Mouse (Mus musculus): ENCODE results near the gene Mical1. TPM values are rescaled to one million over a fixed set of nuclear protein-coding genes. Genes with fewer than 3 reads are reported as not detected.
A peak's percentile ranks its signal among the peaks of the same experiment; 100 is the strongest.

Gene Mical1
- total and polyA plus RNA-seq, 3 experiments, result 26.7 to 48.6 (median 34.6) TPM

DNA sequence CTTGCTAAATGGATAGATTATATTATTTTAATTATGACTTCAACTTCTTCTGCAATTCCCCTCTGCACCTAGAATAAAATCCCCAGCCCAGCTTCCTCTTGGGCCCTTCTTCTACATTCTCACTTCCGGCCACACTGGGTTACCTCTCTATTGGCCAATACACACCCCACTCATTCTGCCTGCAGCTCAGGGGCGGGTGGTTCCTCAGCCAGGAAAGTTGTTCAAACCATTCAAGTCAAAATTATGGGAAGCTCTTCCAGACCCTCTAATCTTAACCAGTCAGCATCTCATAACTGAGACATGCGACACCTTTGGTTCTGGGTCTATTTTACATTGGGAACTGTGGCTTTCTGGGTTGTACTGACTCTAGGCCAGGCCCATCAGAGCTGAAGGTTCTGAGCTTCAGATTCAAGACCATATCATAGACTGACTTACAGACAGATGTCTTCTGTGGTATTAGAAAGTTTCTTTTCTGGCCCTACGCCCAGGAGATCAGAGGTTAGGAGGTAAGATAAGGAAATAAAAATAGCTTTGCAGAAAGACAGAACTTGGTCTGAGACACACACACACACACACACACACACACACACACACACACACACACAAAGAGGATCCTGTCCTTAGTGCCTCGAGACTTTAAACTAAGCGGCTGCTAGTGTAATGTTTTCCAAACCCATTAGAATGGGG, 2.2 kb upstream of the Mical1 start:
- no peaks in the 10 kb centered on the region for H3K27me3 ChIP-seq (ENCODE audit: insufficient read depth, low read length)
- H3K4me3 ChIP-seq (ENCODE audit: low read depth, low read length), result no peak overlapping the region
- DNase-seq (ENCODE audit: low spot score) (peak; percentile 70), ATAC-seq (ENCODE audit: extremely low read depth, insufficient number of reproducible peaks, low FRiP score, poor library complexity, severe bottlenecking) (peak; percentile 29; the same call in 1 of the 2 replicates)
- no peaks in the 10 kb centered on the region for H3K9me3 ChIP-seq (replicated peaks)
- H3K36me3 ChIP-seq (replicated peaks), result peaks cover 13% of the 10 kb centered on the region
- TF ChIP-seq GATA1 (IDR thresholded peaks at IDR 0.05; ENCODE audit: borderline replicate concordance, low read length), result no peak
- TF ChIP-seq CTCF (IDR thresholded peaks at IDR 0.05; ENCODE audit: low read depth, low read length), result no peak
- TF ChIP-seq TAL1 (conservative IDR thresholded peaks at IDR 0.05; ENCODE audit: low read depth, low read length), result no peak
- TF ChIP-seq POLR2AphosphoS5 (IDR thresholded peaks at IDR 0.05; ENCODE audit: insufficient replicate concordance, low read depth, low read length), result no peak
- no peak for TF ChIP-seq GATA2 (IDR thresholded peaks at IDR 0.05; ENCODE audit: borderline replicate concordance, low read depth, low read length)
- peaks cover 74% of the 10 kb centered on the region for H3K4me1 ChIP-seq (ENCODE audit: insufficient read depth, low read depth, low read length)

GRCm38 (mm10) chr10:41474981-41475391, 1.1 kb upstream of the Mical1 start:
- DNase-seq (ENCODE audit: low spot score) (no peak), ATAC-seq (ENCODE audit: extremely low read depth, insufficient number of reproducible peaks, low FRiP score, poor library complexity, severe bottlenecking) (no peak)
- Histone ChIP-seq H3K4me1 (ENCODE audit: insufficient read depth, low read depth, low read length) (peaks cover 83% of the 10 kb centered on the region), H3K9me3 (replicated peaks) (no peaks in the 10 kb centered on the region), H3K27me3 (ENCODE audit: insufficient read depth, low read length) (no peaks in the 10 kb centered on the region), H3K4me3 (ENCODE audit: low read depth, low read length) (peak overlapping the region; percentile 34; the same call in 1 of the 2 replicates), H3K36me3 (replicated peaks) (peaks cover 24% of the 10 kb centered on the region)
- TF ChIP-seq CTCF (IDR thresholded peaks at IDR 0.05; ENCODE audit: low read depth, low read length) (no peak), GATA1 (IDR thresholded peaks at IDR 0.05; ENCODE audit: borderline replicate concordance, low read length) (no peak), POLR2AphosphoS5 (IDR thresholded peaks at IDR 0.05; ENCODE audit: insufficient replicate concordance, low read depth, low read length) (no peak)

DNA sequence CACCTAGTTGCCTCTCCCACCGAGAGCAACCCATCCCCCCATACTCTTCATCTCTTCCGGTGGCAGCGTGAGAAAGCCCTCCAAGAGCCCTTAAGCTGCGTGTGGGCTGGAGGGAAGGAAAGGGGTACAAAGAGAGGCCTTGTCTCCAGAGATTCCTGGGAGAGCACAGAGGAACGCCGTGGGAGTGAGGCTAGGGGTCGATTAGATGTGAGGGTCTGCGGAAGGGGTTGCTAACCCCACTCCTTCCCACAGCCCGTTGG, 834 bp downstream of the Mical1 start:
- Histone ChIP-seq H3K9me3 (replicated peaks) (no peaks in the 10 kb centered on the region), H3K36me3 (replicated peaks) (peaks cover 43% of the 10 kb centered on the region), H3K4me3 (ENCODE audit: low read depth, low read length) (peak overlapping the region; percentile 77), H3K4me1 (ENCODE audit: insufficient read depth, low read depth, low read length) (peaks cover 98% of the 10 kb centered on the region), H3K27me3 (ENCODE audit: insufficient read depth, low read length) (no peaks in the 10 kb centered on the region)
- no peak for ATAC-seq (ENCODE audit: extremely low read depth, insufficient number of reproducible peaks, low FRiP score, poor library complexity, severe bottlenecking)
- TF ChIP-seq GATA1 (IDR thresholded peaks at IDR 0.05; ENCODE audit: borderline replicate concordance, low read length), result no peak
- no peak for TF ChIP-seq CTCF (IDR thresholded peaks at IDR 0.05; ENCODE audit: low read depth, low read length)
- no peak for TF ChIP-seq POLR2AphosphoS5 (IDR thresholded peaks at IDR 0.05; ENCODE audit: insufficient replicate concordance, low read depth, low read length)
- no peak for TF ChIP-seq GATA2 (IDR thresholded peaks at IDR 0.05; ENCODE audit: borderline replicate concordance, low read depth, low read length)
- no peak for TF ChIP-seq TAL1 (conservative IDR thresholded peaks at IDR 0.05; ENCODE audit: low read depth, low read length)
- no peak for DNase-seq (ENCODE audit: low spot score)

GRCm38 (mm10) chr10:41477278-41478181, 1.4 kb downstream of the Mical1 start:
- TF ChIP-seq CTCF (IDR thresholded peaks at IDR 0.05; ENCODE audit: low read depth, low read length) (no peak), GATA1 (IDR thresholded peaks at IDR 0.05; ENCODE audit: borderline replicate concordance, low read length) (no peak), POLR2AphosphoS5 (IDR thresholded peaks at IDR 0.05; ENCODE audit: insufficient replicate concordance, low read depth, low read length) (no peak), GATA2 (IDR thresholded peaks at IDR 0.05; ENCODE audit: borderline replicate concordance, low read depth, low read length) (no peak), TAL1 (conservative IDR thresholded peaks at IDR 0.05; ENCODE audit: low read depth, low read length) (no peak)
- ATAC-seq (ENCODE audit: extremely low read depth, insufficient number of reproducible peaks, low FRiP score, poor library complexity, severe bottlenecking) (no peak; the same call in 1 of the 2 replicates), DNase-seq (ENCODE audit: low spot score) (peak; percentile 68)
- H3K9me3 ChIP-seq (replicated peaks), result no peaks in the 10 kb centered on the region
- peaks cover 97% of the 10 kb centered on the region for H3K4me1 ChIP-seq (ENCODE audit: insufficient read depth, low read depth, low read length)
- peaks cover 49% of the 10 kb centered on the region for H3K36me3 ChIP-seq (replicated peaks)
- peak overlapping the region; percentile 77 for H3K4me3 ChIP-seq (ENCODE audit: low read depth, low read length)
- H3K27me3 ChIP-seq (ENCODE audit: insufficient read depth, low read length), result no peaks in the 10 kb centered on the region

DNA sequence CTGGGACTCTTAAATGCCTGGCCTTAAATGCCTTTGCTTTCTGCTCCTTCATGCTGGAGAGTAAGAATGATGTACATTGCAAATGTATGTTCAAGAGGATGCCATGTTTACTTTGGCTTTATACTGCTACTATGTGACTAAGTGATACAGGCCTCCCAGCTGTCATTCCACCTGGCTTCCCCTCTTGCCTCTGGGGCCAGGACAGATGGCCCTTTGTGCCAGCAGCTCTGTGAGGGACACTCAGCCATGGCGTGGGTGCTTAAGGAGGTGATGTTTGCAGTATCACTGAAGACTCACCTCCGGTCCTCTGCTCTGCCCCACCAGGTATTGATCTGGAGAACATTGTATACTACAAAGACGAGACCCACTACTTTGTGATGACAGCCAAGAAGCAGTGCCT, 3.8 kb downstream of the Mical1 start:
- ATAC-seq (ENCODE audit: extremely low read depth, insufficient number of reproducible peaks, low FRiP score, poor library complexity, severe bottlenecking) (no peak), DNase-seq (ENCODE audit: low spot score) (no peak)
- TF ChIP-seq TAL1 (conservative IDR thresholded peaks at IDR 0.05; ENCODE audit: low read depth, low read length), result no peak
- Histone ChIP-seq H3K4me3 (ENCODE audit: low read depth, low read length) (no peak overlapping the region), H3K4me1 (ENCODE audit: insufficient read depth, low read depth, low read length) (peaks cover 78% of the 10 kb centered on the region), H3K27me3 (ENCODE audit: insufficient read depth, low read length) (no peaks in the 10 kb centered on the region; the same call in 1 of the 2 replicates), H3K9me3 (replicated peaks) (no peaks in the 10 kb centered on the region), H3K36me3 (replicated peaks) (peaks cover 73% of the 10 kb centered on the region)

All from G1E (cell line).